Mouse (Mus musculus) bone marrow, adult 2 months (tissue): ENCODE measurements around the gene St8sia6. TPM values are rescaled to one million over a fixed set of nuclear protein-coding genes. Genes with fewer than 3 reads are reported as not detected.

Experiments
- H3K27ac ChIP-seq: fragments of 200-500 bp; 2 replicates; pipeline ENCODE4 v1.5.1; 2012; ENCODE audit warnings: low read depth, mild to moderate bottlenecking, control low read depth, inconsistent platforms, low read length; ENCODE audit not compliant: control insufficient read depth, poor library complexity, insufficient read depth
- H3K4me1 ChIP-seq: fragments of 200-500 bp; 2 replicates; pipeline ENCODE4 v1.6.1; 2011; ENCODE audit warnings: low read length; ENCODE audit not compliant: control insufficient read depth, insufficient read depth
- H3K4me3 ChIP-seq: fragments of 200-500 bp; replicated peaks from 2 replicates; pipeline ENCODE3; 2011; ENCODE audit warnings: mild to moderate bottlenecking, low read depth, low read length, control low read depth; ENCODE audit not compliant: control insufficient read depth
- CTCF ChIP-seq: fragments of 200-500 bp; IDR thresholded peaks from 2 replicates; pipeline ENCODE4 v1.5.1; 2011; ENCODE audit warnings: low read length, control low read depth; ENCODE audit not compliant: control insufficient read depth, insufficient read depth
- POLR2A ChIP-seq: fragments of 200-500 bp; IDR thresholded peaks from 2 replicates; pipeline ENCODE4 v1.6.1; 2011; ENCODE audit warnings: low read depth, mild to moderate bottlenecking, control low read depth, low read length, borderline replicate concordance; ENCODE audit not compliant: control insufficient read depth
- WGBS: fragments of 180-500 bp; shearing (Covaris S2); methylation state at CpG from one replicate; pipeline ENCODE4 v1.1.7; 2018; 5-methylcytosine and 5-hydroxymethylcytosine counted together
- polyA plus RNA-seq: library from polyadenylated mRNA; stranded (reverse); fragments of >200 nt; gene quantifications from 2 replicates; pipeline ENCODE4 v1.2.4, GENCODE M21; 2011; ENCODE audit warnings: low replicate concordance; ENCODE audit not compliant: missing spikeins, insufficient read depth, insufficient read length

The St8sia6 gene
- polyA plus RNA-seq, 1 experiment = 0.45 TPM

DNA sequence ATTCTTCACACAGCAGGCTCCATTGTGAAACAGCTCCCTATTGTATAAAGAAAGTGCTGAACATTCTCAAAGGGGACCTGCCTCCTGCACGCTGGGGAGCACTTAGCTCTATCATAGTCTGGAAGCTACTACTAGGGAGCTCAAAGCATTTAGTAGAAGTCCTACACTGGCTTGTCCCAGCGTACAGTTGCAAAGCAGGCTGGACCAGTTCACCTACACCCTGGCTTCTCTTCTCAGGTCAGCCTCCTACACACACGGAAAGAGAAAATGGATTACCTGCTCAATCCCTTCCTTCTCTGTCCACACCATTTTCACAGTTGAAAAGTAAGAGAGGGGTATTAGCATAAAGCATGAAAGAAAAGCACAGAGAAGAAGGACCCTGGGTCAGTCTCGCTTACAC is 71.6 kb downstream of the St8sia6 start:
- Histone ChIP-seq H3K4me1 (no peaks in the 10 kb centered on the region), H3K4me3 (no peak overlapping the region), H3K27ac (no peak overlapping the region)
- no peak for TF ChIP-seq POLR2A
- TF ChIP-seq CTCF = no peak
- WGBS = 74% methylated on average over 4 of the region's 4 CpGs

- Histone ChIP-seq H3K4me3 (no peak overlapping the region), H3K27ac (no peak overlapping the region), H3K4me1 (no peaks in the 10 kb centered on the region)
- 52% methylated on average over 6 of the region's 6 CpGs for WGBS
- TF ChIP-seq CTCF = no peak
- TF ChIP-seq POLR2A = no peak
Observed at GRCm38 (mm10) chr2:13718628-13719185, 75.2 kb downstream of the St8sia6 start.

GRCm38 (mm10) chr2:13708785-13709184 is 85.1 kb downstream of the St8sia6 start:
- no peaks in the 10 kb centered on the region for H3K4me1 ChIP-seq
- 14% methylated on average over 1 of the region's 1 CpGs for WGBS
- H3K27ac ChIP-seq = no peak overlapping the region
- H3K4me3 ChIP-seq = no peak overlapping the region
- TF ChIP-seq CTCF (no peak), POLR2A (no peak)

GRCm38 (mm10) chr2:13697514-13697913 is 96.3 kb downstream of the St8sia6 start:
- Histone ChIP-seq H3K4me1 (no peaks in the 10 kb centered on the region; the same call in 1 of the 2 replicates), H3K4me3 (no peak overlapping the region), H3K27ac (no peak overlapping the region)
- TF ChIP-seq CTCF (no peak), POLR2A (no peak)

GRCm38 (mm10) chr2:13694417-13694816 is 99.4 kb downstream of the St8sia6 start:
- Histone ChIP-seq H3K4me3 (no peak overlapping the region), H3K27ac (no peak overlapping the region), H3K4me1 (no peaks in the 10 kb centered on the region; the same call in 1 of the 2 replicates)
- TF ChIP-seq POLR2A = no peak
- no peak for TF ChIP-seq CTCF
- 70% methylated on average over 2 of the region's 2 CpGs for WGBS

DNA sequence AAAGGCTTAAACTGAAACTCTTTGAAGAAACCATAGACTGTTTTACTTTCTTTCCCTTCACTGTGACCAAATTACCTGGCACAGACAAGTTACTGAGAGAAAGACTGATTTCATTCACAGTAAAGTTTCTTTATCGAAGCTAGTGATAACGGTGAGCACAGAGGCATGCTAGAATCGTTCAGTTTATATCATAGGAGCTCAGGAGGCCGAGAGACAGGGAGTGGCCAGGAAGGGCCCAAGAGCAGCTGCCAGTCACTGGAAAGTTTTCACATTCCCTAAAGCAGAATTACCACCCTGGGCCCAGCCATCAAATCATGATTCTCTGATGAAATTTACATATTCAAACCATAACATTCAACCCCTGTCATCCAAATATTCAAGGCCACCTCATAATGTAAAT is 109.5 kb downstream of the St8sia6 start:
- no peak overlapping the region for H3K4me3 ChIP-seq
- WGBS = 65% methylated on average over 4 of the region's 4 CpGs
- TF ChIP-seq POLR2A (no peak), CTCF (no peak)

DNA sequence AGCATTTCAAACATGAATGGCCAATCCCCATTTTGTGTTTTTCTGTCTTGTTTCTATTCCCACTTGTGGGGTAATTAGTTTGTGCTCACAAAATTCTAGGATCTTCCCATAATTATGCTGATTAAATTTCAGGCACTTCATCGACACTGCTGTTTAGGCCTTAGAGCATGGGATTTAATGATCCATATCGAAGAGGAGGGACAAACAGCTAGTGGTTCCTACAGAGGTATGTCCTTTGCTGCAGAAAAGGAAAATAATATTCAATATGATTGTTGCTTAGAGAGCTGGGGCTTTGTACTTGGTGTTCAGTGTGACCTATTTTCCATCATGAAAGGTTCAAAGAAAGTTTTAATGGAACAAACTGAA is 110.7 kb downstream of the St8sia6 start:
- no peak overlapping the region for H3K27ac ChIP-seq
- TF ChIP-seq POLR2A = no peak
- no peak for TF ChIP-seq CTCF
- no peak overlapping the region for H3K4me3 ChIP-seq
- H3K4me1 ChIP-seq = no peaks in the 10 kb centered on the region
- 86% methylated on average over 2 of the region's 2 CpGs for WGBS

More for the DNA sequence above, 109.5 kb downstream of the St8sia6 start:
- Histone ChIP-seq H3K4me1 (no peaks in the 10 kb centered on the region), H3K27ac (no peak overlapping the region)

GRCm38 (mm10) chr2:13682488-13683204 is 111.2 kb downstream of the St8sia6 start:
- WGBS = 81% methylated on average over 4 of the region's 4 CpGs

GRCm38 (mm10) chr2:13672946-13673345 is 120.9 kb downstream of the St8sia6 start:
- TF ChIP-seq POLR2A = no peak
- peak; percentile 82 for TF ChIP-seq CTCF
- Histone ChIP-seq H3K4me3 (no peak overlapping the region), H3K4me1 (no peaks in the 10 kb centered on the region), H3K27ac (no peak overlapping the region)
- WGBS = 66% methylated on average over 3 of the region's 3 CpGs

More at GRCm38 (mm10) chr2:13682488-13683204, 111.2 kb downstream of the St8sia6 start:
- no peak overlapping the region for H3K27ac ChIP-seq
- TF ChIP-seq POLR2A = no peak
- TF ChIP-seq CTCF = no peak
- no peaks in the 10 kb centered on the region for H3K4me1 ChIP-seq
- H3K4me3 ChIP-seq = no peak overlapping the region
